Mouse (Mus musculus) heart, postnatal 25 days (tissue): ENCODE results near the gene Tcf7l2. TPM values are rescaled to one million over a fixed set of nuclear protein-coding genes. Genes with fewer than 3 reads are reported as not detected.

Experiments used
- DNase-seq: peaks from one replicate; pipeline ENCODE4 v3.0.0; 2022; ENCODE audit warnings: low spot score
- intact Hi-C: fragments of 180-260 bp; cut with DNase I; formaldehyde crosslinking; loops from one replicate; pipeline ENCODE4 v1.15.1; 2025
- total RNA-seq, 2 experiments: library from RNA; stranded (reverse); gene quantifications; 2 replicates each; pipeline ENCODE4 v1.2.3; 2021

The Tcf7l2 gene
- total RNA-seq, 2 experiments from 2014 or later: 14.6 to 14.7 TPM

DNA sequence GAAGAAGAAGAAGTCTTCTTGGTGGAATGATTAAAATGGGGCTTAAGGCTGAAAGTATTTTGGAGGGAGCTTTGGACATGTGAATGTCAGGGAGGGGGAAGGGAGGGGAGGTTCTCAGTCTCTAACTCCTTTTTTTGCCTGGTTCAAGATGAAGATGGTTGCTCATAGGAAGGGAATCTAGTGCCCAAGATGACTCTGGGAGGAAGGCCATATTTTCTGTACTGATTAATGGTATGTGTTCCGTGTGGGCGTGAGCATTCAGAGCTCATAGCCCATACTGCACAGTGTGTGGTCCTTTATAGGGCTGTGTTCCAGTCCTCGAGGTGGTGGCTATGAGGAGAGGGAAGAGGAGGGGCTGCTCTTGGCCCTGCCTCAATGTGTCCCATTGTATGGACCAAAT, 131.6 kb downstream of the Tcf7l2 start:
- DNase-seq: no peak
- intact Hi-C loops: loop anchor here (10.0 kb wide), 1 partner anchor 458 kb away; no protein-coding TSS in a partner anchor

DNA sequence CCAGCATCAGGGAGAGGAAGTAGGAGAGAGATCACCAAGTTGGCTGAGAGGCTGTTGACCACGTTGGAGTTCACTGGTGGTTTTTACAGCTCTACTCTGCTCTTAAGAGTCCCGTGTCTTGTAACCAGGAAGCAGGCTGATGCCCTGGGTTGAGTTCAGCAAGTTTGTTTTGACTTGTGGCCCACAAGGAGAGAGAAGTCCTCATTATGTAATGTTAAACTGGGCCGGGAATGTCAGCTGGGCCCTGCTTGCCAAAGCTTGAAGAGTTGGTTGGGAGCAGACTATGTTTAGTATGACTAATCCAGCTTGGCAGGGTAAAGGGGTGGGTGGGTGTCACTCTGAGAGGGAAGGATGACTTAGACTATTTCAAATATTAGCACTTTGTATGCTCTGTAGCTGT, 134.9 kb downstream of the Tcf7l2 start:
- intact Hi-C loops: loop anchor here (2.0 to 10.0 kb wide), 2 partner anchors 332 to 462 kb away; no protein-coding TSS in a partner anchor
- DNase-seq: peak; percentile 71

DNA sequence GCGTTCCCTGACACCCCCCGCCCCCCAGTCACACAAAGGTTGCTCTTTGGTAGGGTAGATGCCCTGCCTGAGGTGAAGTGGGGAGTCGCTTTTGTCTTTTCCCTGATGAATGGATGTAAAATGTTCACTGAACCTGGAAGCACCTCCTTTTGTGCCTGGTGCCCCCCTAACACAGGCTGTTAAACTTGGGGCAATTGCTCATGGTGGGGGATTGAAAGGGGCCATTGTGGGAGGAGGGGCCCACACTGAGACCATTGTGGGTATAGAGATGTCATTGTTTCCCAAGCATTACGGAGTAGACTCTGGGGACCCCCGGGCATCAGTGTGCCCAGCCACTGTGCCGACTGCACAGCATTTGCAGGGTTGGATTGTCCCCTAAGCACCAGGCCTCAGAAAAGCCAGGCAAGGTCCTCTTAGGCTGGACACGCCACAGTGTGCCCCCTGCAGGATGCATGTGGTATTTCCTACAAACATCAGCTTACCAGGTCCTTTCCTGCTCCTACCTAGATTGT, 135.8 kb downstream of the Tcf7l2 start:
- intact Hi-C loops: loop anchor here (2.0 to 10.0 kb wide), 2 partner anchors 333 to 463 kb away; no protein-coding TSS in a partner anchor
- DNase-seq: peak; percentile 25

DNA sequence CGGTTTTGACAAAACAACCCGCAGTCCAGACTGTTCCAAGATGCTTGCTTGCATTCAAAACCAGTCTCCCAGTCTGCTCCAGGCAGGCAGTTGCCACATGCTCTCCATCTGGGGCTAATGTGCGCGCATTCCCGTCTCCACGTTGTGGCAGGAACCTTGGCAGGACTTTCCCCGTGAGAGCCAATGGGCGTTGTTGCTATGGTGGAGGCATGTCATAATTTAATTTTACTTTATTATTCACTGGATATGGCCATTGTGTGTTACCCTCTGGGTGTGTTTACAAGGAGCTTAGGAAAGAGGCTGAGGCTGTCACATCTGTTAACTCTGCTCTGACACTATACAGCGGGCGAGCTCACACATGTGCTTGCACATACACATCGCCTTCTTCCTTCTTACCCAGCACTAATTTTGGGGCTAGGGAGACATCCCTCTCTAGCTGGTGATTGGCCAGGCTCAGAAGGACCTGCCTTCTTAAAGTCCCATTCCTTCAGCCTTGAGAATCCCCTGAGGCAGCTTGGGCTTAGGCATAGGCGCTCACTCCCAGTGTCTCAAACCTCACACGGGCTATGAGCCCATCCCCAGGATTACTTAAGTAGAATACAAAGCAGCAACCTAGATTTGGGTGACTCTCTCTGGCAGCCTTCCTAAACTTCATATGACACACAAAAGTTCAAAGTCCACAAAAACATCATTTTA, 139.2 kb downstream of the Tcf7l2 start:
- DNase-seq: no peak
- intact Hi-C loops: no loop called here

DNA sequence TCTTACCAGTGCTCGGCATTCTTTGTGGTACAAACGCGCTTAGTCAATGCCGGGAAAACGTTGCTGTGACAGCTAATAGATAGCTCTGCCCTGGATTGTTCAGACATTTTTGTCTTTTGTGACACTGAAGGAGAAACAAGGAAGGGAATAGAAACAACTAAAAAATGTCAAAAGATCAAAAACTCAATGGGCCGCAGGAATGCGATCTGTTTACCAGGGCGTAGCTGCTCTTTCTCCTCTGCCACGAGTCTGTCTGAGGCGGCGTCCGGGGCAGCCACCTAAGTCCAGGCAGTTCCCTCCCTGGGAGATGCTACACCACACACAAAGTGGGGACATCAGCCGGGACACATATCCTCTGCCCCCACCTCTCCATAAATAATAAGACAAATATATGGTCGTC, 144.9 kb downstream of the Tcf7l2 start:
- no peak for DNase-seq
- intact Hi-C loops: no loop called here

DNA sequence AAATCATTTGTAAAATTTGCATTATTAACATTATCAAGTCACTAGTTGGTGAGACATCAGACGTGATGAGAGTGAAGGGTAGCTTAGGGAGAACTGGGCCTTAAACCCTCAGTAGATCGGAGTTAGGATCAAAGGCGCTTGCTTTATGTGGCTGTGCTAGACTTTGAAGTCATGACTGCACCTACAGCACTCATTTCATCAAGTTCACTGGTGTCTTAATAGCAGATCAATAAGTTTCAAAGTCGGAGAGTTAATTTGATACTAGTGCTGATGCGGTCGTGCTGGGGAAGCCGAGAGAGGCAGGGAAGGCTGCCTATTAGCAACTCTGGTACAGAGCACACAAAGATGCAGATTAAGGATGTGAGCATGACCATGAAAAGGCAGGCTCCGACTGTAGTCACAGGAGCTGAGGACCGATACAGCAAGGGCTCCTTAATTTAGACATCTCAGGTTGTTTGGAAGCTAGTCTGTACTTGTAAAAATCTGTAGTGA, 150.1 kb downstream of the Tcf7l2 start:
- intact Hi-C loops: loop anchor here (10.0 kb wide), 2 partner anchors 243 to 557 kb away; no protein-coding TSS in a partner anchor
- DNase-seq: no peak

DNA sequence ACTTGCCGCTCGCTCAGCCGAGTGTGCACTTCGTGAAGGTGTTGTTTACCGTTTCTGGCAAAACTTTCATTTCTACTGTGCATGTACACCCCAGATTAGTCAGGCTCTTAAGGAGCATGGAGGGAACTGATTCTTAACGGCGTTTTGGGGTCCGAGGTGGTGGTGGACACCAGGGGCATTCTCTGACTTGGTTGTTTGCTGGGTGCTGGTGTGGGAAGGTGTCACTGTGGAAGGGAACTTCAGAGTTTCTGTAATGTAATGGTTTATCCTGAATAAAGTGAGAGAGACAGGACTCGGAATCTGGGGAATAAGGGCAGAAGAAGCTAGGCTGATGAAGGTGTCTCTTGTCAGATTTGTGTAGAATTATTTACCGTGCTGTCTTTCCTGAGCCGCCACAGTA, 151.9 kb downstream of the Tcf7l2 start:
- no peak for DNase-seq
- intact Hi-C loops: loop anchor here (10.0 kb wide), 2 partner anchors 241 to 559 kb away; no protein-coding TSS in a partner anchor

DNA sequence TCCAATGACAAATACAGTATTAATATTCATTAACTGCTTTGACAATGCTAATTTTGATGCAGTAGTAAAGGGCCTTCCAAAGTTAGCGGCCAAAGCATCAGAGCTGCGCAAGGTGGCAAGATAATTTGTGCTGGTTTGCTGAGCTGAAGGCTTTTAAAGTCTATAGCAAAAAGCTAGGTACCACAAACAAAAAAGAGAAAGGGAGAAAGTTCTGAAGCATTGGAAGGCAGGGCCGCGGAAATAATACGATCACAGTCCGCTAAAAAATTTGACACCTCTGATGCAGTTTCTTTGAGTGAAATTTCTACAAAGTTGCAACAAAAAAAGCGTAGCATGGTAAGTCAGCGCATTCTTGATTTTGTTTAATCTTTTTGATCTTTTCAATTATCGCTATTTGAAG, 152.8 kb downstream of the Tcf7l2 start:
- intact Hi-C loops: loop anchor here (10.0 kb wide), 2 partner anchors 240 to 560 kb away; no protein-coding TSS in a partner anchor

DNA sequence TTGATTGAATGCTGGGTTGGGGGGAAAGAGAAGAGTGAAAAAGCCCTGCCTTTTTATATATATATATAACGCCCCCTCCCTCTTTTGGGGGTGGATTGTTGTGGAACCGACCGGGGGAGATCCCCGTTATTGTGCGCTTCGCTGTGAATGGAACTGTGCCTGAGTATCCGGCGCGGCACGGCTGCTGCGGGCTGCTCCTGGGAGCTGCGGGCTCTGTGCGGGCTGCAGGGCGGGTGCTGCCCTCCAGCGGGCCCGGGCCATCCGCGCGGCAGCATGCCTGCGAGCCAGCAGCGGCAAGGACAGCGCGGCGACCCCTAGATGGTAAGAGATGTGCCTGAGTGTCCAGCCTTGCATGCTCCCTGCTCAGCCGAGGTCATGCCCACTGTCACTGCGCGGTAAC, 153.7 kb downstream of the Tcf7l2 start:
- intact Hi-C loops: loop anchor here (5.0 to 10.0 kb wide), 3 partner anchors 239 to 561 kb away; no protein-coding TSS in a partner anchor
- no peak for DNase-seq

More for the DNA sequence above, 152.8 kb downstream of the Tcf7l2 start:
- DNase-seq: no peak

DNA sequence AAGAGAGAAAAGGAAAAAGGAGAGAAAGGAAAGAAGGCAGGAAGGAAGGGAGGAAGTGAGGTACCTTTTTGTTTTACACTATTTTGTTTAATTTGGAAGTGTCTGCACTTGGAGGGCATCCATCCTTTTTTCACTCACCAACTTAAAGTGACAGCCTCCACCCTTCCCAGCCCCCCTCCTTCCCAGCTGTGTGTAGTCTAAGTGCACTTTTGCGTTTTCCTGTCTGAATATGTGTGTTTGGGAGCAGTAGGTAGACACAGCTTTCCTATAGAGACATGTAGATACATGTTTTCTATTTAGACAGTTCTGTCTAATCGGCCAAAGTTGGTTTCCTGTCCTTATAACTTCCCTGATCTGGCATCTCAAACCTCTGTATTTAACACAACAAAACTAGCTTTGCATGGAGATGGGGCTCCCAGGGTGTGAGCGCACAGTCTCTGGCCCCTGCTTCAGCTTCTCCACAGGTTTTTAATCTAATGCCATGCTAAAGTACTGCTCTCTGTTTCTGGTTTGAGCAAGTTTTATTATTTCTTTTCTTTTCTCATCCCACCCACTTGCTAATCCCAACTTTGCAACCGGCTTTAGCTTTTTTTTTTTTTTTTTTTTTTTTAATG, 154.3 kb downstream of the Tcf7l2 start:
- intact Hi-C loops: loop anchor here (5.0 to 10.0 kb wide), 3 partner anchors 239 to 561 kb away; no protein-coding TSS in a partner anchor
- DNase-seq: no peak

DNA sequence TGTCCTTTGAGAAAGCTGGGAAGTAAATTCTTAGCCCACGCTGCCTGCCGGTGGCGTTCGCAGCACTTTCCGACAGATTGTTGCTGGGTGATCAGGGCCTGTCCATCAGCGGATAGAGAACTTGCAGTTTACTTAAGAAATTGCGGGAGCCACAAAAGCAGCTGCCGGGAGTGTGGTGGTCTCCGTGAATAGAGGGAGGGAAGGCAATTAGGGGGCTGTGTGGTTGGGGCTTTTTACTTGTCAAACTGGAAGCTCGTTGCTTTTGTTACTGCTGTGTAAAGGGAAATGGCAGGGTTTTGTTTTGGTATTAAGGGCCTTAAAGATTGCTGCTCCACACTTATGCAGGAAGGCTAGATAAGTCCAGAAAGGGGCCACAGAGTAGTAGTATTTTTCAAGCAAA, 155.0 kb downstream of the Tcf7l2 start:
- DNase-seq: no peak
- intact Hi-C loops: loop anchor here (5.0 to 10.0 kb wide), 3 partner anchors 238 to 562 kb away; no protein-coding TSS in a partner anchor

DNA sequence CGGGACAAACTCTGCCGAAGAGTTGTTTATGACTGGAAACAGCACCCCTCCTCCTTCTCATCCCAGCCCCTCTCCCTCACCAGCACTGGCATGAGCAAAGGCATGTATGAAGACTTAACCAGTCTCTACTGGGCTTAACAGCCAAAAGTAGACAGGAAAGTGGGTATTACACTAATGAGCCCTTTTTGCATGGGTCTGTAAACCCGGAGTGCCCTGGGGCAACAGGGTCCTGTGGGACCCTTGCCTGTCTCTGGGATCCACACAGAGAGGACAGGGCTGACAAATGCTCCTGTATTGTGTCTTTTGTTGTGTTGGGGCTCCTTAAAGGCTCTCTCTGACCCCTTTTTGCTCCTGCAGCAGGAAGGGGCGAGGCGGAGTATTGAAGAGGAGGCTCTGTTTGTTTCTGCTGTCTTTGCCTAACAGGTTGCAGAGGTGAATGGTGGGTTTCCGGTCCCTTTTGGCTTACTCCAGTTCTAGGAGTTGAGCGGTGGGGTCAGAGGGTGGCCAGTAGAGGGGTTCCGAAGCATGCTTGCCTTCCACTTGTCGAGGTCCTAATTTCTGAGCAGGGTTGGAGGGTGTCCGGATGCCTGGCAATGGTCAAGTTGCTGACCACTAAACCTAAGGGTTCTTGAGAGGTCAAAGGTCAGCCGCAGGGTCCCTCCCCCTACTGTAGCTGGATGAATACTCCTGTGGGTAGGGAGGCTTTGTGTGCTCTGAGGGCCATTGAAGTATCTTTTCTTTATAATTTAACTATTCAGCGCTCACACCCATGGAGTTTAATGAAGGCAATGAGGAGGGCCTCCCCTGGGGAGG, 161.2 kb downstream of the Tcf7l2 start:
- intact Hi-C loops: loop anchor here (10.0 kb wide), 1 partner anchor 488 kb away; no protein-coding TSS in a partner anchor
- DNase-seq: no peak

DNA sequence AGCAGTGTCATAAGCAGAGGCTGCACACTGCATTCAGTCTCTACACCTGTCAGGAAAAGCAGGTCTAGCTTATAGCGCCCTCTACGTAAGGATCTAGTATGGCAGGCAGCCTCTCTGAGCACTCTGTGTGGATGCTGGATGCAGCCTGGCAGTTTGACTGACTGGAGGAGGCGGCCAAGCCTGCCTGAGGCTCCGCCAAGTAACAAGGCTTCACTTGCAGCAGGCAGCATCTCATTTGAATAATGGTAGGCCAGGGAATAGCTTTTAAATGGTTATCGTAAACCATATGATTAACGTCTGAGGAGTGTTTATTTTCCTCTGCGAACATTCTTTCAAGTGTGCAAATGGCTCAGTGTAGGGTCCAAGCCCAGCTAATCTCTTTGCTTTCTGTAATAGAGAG, 167.4 kb downstream of the Tcf7l2 start:
- DNase-seq: no peak
- intact Hi-C loops: loop anchor here (10.0 kb wide), 1 partner anchor 494 kb away; no protein-coding TSS in a partner anchor

DNA sequence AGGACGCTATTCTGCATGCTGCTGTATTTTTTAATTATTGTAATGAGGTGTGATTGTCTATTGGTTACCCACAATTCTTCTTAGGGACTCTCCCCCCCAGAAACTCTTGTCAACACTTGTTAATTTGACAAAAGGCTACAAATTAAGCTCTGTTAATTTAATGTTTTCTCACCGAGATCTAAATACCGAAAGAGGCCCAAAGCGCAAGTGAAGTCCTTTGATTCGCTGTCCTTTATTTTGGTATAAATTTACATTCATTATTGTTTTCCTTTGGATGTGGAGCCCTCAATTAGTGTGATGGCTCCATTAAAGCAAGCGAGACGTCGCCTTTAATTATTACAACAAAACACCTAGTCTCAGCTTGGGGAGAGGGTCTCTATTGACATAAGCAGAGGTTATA, 170.3 kb downstream of the Tcf7l2 start:
- intact Hi-C loops: no loop called here
- no peak for DNase-seq

DNA sequence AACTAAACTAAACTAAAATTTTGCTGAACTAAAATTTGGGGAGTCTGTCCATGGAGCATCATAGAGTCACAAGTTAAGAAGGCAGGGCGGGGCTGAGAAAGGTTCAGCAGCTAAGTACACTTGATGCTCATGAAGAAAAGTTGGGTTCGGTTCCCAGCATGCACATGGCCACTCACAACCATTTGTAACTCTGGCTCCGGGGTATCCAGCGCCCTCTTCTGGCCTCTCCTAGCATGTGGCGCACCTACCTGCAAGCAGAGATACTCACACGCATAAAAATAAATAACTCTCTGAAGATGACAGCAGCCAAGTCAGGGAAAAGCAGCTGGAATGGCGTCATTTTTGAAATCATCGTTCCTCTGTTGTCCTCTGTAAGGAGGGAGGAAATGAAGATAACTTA, 171.2 kb downstream of the Tcf7l2 start:
- intact Hi-C loops: no loop called here
- DNase-seq: no peak

DNA sequence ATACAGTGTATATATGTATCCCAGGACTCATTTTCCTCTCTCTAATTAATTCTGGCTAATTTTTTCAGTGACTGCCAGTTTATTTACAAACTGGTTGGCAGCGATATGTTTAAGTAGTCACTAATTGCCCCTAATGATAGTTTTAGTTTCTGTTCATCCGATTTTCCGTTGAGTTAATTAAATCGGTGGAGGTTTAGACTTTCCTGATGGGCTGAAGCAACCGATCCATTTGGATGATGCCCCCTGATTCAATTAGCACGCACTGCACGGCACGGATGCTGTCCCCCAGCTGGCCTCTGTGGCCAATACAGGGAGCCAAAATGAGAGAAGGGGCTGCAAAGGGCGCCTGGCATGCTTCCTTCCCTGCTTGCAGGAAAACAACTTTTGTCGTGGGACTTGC, 172.0 kb downstream of the Tcf7l2 start:
- DNase-seq: no peak
- intact Hi-C loops: no loop called here

DNA sequence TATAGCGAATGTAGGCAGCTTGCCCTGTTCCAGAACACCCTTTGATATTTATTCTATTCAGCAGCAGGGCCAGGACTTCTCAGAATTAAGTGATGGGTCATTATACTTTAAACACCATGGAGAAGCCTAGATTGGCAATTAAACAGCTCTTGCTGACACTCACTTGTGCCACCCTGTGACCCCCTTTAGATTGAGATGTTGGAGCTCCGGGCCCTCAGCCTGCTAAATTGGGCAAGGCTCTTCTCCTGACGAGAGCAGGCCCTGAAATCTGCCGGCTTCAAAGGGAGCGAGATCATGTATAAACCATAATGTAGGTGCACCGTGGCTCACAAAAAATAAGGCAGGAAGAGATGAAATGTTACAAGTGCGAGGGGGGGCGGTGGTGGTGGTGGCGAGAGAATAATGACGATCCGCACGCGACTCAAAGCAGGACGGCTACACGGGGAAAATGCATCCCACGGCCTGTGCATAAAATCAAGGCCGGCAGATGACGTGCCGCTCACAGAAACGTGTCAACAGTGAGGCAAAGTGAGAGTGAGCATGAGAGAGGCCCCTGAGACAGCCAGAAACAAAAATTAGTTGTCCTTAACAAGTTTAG, 173.1 kb downstream of the Tcf7l2 start:
- DNase-seq: no peak
- intact Hi-C loops: no loop called here

DNA sequence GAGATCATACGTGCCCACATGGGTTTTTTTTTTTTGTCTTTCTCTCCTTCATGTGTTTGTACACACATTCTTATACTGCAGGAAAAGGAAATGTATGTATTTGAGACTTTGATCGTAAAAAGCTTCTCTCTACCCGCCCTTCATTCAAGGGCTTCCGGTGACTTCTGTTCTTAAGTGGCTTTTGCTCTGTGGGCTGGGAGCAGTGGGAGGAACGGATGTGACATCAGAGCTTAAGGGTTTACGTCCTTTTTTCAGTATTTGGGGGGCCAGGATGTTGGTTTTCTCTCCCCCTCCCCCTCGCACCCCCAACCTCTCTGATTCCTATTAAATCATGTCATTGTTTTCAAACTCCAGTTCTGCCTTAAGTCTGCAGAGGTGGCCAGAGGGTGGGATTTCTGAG, 173.9 kb downstream of the Tcf7l2 start:
- DNase-seq: no peak
- intact Hi-C loops: no loop called here

DNA sequence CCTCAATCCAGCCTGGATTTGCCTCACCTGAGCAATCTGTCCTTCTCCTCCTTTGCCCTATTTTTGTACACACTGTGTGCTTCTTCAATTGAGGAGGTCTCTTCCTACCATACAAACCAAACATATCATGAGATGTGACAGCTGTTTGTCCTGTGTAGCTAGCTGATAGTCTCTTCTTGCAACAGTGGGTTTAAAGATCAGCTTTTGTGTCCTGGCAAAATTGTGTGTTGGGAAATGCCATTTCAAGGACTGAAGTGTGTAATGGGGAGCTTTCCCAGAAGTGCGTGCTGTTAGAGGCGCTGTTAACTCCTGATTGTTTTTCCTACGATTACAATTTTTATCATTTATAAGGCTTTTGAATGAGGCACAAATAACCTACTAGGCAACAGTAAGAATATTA, 174.6 kb downstream of the Tcf7l2 start:
- intact Hi-C loops: no loop called here
- DNase-seq: no peak
